Mouse (Mus musculus): Measurements from ENCODE around the gene Stum.

DNA sequence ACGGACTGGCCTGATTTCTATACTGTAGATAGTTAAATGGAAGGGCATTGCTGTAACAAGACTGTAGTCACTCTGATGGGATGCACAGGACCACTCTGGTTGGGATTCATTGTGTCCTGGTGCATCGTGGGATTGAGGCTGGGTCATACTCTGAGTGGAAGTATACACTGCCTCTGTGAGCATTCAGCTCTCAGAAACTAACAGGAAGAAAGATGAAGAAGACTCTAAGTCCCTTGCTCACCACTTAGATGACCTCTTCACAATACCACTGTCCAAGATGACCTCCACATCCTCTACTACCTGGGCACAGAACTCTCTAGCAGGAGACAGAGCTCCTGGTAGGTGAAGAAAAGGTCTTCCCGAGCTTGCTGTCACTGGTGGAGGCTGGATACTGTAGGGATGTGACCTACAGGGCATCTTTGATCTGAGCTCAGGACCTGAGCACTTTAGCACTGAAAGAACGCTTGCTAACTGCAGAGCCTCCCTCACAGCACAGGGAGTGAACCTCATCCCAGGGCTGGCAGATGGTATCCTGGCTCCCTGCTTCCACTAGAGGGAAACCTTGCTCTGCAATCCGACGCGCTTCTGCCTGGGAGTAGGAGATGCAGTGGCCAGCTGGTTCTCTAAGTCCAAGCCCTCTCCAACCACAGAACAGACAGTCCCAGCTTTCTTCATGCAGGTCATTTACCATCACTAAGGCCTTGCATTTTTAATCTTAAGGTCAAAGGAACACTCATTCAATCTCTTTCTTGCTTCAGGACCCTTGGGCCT is 49.3 kb downstream of the Stum start:
- TF ChIP-seq CTCF (IDR thresholded peaks at IDR 0.05; ENCODE audit: low read depth, low read length) (peak; percentile 87), POLR2A (IDR thresholded peaks at IDR 0.05; ENCODE audit: borderline replicate concordance, low read depth, low read length) (no peak)

Data from bone marrow macrophage, adult 2 months (primary cell).